In genomic region chr6:94492739-94493138, GRCm38 (mm10) we compare ENCODE assay signal across 24 mouse cellular contexts. TPM values are rescaled to one million over a fixed set of nuclear protein-coding genes. Genes with fewer than 3 reads are reported as not detected.
DNase-seq lines count a peak whose midpoint lies in the region; ATAC-seq lines count a peak whose summit lies in the region.
"Had no signal": no experiment of that assay in that cellular context is flagged by ENCODE, and none has a peak within 500 bp of the region (broad histone marks: within the 10 kb centered on the region; RNA-seq: fewer than 3 reads in every experiment).

No protein-coding gene starts in this region.

- no peaks in the 10 kb centered on the region for H3K27me3 ChIP-seq in forebrain, embryonic 15.5 days
- H3K27me3 ChIP-seq: Patski had no signal

- H3K27ac ChIP-seq in forebrain, embryonic 15.5 days (replicated peaks): no peak overlapping the region

- no peak overlapping the region for H3K4me2 ChIP-seq in forebrain, embryonic 15.5 days (replicated peaks)

- 71% methylated on average over 2 of the region's 2 CpGs for WGBS in forebrain, embryonic 15.5 days

- H3K4me3 ChIP-seq in forebrain, embryonic 15.5 days: no peak overlapping the region

- ATAC-seq in forebrain, embryonic 15.5 days (replicated peaks): no peak
- no peak for ATAC-seq in cerebellum, adult (ENCODE audit: insufficient number of reproducible peaks, low FRiP score, low TSS enrichment)
- ATAC-seq: activated CD4-positive, CD25-positive, alpha-beta regulatory T cell, adult 4 months; CD4-positive, CD25-positive, alpha-beta regulatory T cell, adult 4 months; Patski had no signal

- no peaks in the 10 kb centered on the region for H3K4me1 ChIP-seq in forebrain, embryonic 15.5 days

- H3K36me3 ChIP-seq in forebrain, embryonic 15.5 days: no peaks in the 10 kb centered on the region
- H3K36me3 ChIP-seq: G1E had no signal

- H3K9me3 ChIP-seq in forebrain, embryonic 15.5 days: no peaks in the 10 kb centered on the region
- H3K9me3 ChIP-seq: G1E had no signal

- DNase-seq in ES-CJ7 (ENCODE audit: low read depth, low spot score) (peak; percentile 44), R1 (ENCODE audit: low read depth, low spot score) (peak; percentile 20), ZHBTc4 (ENCODE audit: low read depth, low spot score) (peak; percentile 60)
- DNase-seq in heart, postnatal 4 days: no peak
- DNase-seq: adrenal gland, adult 2 months; adrenal gland, adult 8-10 months; adrenal gland, postnatal 10 days; adrenal gland, postnatal 14 days; adrenal gland, postnatal 25 days; adrenal gland, postnatal 36 days; B cell, adult 2 months; cerebellum, adult 11 months; cerebellum, adult 11-12 months; cerebellum, adult 18-20 months; cerebellum, adult 2 months; cerebellum, adult 8-10 months; cerebellum, adult 9-10 months; cerebellum, adult 9-11 months had no signal

- H3K9ac ChIP-seq in forebrain, embryonic 15.5 days (replicated peaks): no peak overlapping the region

RNA-seq across cellular contexts. Expression of gene Slc25a26, which starts 7.4 kb away (rescaled TPM):
- total RNA-seq in heart, postnatal 4 days (2021): 1 to 10 TPM; 9.8 TPM
- 8.1 and 9.1 TPM in 2 replicates for polyA plus RNA-seq in forebrain, embryonic 15.5 days (2015; fragmentation: Nextera tagmentation; extraction: Ambion mirVana)
